Mouse (Mus musculus): ENCODE measurements around the gene Tmem198b.
A peak's percentile ranks its signal among the peaks of the same experiment; 100 is the strongest.
"Not testable (repeated sequence)": the region's sequence is repeated elsewhere in the genome, so short reads cannot be mapped to it uniquely, and the experiment has no call there.

The Tmem198b gene

DNA sequence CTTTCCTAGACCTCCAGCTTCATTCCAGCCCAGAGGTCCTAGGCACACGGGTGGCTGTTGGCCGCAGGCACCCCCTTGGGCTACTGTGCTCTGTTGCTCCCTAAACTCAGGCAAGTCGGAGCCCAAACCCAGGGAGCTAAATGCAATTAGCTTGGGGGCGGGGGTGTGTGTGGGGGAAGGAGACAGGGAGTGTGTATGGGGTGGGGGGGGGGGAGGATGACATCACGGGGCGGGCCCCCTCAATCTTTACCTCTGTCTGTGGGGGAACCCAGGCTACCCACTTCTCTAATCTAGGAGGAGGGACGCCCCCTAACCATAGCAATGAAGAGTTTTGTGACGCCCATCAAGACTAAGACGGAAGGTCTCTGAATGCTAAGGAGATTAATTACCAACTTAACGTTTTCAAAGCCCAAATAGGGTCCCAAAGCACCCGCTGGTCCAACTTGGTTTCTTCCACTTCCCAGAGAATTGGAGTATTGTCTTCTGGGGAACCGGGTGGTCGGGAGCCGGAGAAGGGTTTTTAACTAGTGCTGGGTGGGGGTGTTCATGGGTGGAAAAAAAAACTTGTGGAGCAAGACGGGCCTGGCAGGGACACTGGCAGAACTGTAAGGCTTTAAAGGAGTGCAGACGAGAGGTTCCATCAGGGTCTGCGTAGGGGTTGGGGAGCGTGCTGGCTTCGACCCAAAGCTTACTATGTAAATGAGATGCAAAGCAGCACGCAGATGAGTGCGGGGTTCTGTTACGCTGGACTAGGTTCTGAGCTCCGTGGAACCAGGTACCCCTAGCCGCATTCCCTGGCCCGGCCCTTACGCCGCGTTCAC lies at the start of gene Tmem198b:
TSS of gene Tmem198b (minus strand) at position 100 of the 821 bp plus-strand sequence.
- DNase-seq (ENCODE audit: extremely low read depth, low read depth): peak; percentile 66

- no peak for DNase-seq (ENCODE audit: extremely low read depth, low read depth)
Measured at GRCm38 (mm10) chr10:128850339-128850738, 46.2 kb upstream of the Tmem198b start.

- no peak for DNase-seq (ENCODE audit: extremely low read depth, low read depth)
Measured at GRCm38 (mm10) chr10:128848426-128848825, 44.3 kb upstream of the Tmem198b start.

GRCm38 (mm10) chr10:128846664-128847063 lies 42.5 kb upstream of the Tmem198b start:
- DNase-seq (ENCODE audit: extremely low read depth, low read depth): no peak

DNA sequence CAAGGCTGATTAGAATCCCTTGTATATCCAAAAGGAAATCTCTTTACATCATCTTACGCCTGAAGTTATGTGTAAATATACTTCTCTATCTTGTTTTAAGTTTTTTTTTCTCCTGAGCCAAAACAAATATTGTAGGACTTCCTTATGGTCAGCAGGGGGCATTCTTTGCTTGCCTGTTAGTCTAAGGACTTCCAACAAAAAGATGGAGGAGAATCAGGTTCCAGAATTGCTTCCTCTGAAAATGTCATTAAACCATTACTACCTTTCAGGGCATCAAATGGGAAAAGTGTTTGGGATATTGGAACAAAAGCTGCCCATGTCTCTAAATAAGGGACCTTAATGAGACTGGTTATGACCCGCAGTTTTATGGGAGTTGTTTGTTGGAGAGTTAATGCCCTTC lies 41.3 kb upstream of the Tmem198b start:
- no peak for DNase-seq (ENCODE audit: extremely low read depth, low read depth)

DNA sequence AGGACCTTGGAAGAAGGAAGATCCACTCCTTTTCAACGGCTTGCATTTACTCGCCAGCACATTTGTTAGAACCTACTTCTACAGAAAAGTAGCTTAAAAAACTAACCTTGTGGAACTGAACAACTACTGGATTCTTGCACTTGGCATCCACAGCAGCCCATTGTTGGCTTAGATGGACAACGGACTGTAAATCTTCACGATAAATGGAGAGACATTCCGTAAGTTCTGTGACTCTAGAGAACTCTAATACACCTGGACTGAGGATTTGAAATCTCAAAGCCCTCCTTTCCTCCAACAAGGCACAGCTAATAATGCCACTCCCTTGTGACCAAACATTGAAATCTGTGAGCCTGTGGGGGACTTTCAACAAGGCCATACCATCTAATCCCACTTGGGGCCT lies 39.1 kb upstream of the Tmem198b start:
- DNase-seq (ENCODE audit: extremely low read depth, low read depth): no peak

DNA sequence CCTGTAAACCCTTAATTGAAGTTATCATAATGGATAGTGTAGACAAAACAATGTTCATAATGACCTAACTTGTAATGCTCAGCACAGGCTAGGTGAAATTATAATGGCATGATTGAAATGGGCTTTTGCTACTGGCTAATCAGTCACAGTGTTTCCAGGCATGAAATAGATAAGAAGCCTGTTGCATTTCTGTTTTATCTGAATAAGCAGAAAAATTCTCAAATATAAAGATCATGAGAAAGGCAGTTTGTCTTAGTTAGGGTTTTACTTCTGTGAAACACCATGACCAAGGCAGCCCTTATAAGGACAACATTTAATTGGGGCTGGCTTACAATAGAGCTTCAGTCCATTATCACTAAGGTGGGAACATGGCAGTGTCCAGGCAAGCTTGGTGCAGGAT lies 36.4 kb upstream of the Tmem198b start:
- DNase-seq (ENCODE audit: extremely low read depth, low read depth): no peak

- DNase-seq (ENCODE audit: extremely low read depth, low read depth): no peak
Measured at GRCm38 (mm10) chr10:128839434-128839833, 35.3 kb upstream of the Tmem198b start.

GRCm38 (mm10) chr10:128837400-128837799 lies 33.2 kb upstream of the Tmem198b start:
- no peak for DNase-seq (ENCODE audit: extremely low read depth, low read depth)

DNA sequence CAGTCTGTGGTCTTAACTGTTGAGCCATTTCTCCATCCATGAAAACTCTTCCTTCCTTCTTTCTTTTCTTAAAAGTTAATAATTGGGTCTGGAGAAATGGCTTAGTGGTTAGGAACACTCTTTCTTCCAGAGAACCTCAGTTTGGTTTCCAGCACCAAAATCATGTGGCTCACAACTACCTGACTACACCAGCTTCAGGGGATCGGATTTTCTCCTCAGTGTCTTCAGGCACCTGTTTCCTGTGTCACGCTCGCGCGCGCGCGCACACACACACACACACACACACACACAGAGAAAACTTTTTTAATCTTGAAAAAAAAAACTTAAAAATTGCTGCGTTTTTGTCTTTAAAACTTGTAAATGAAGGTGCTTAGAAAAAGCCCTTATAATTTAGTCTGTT lies 19.7 kb upstream of the Tmem198b start:
- DNase-seq (ENCODE audit: extremely low read depth, low read depth): no peak

DNA sequence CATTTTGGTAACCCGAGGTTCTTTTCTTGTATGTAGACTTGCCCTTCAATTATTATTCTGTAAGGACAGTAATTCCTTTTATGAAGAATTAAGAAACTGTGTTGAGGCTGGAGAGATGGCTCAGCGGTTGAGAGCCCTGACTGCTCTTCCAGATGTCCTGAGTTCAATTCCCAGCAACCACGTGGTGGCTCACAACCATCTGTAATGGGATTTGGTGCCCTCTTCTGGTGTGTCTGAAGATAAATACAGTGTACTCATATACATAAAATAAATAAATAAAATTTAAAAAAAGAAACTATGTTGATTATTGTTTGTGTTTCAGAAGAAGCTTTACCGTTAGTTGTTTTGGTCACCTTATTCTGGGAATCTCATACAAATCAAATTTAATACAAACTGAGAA lies 18.9 kb upstream of the Tmem198b start:
- not testable (repeated sequence) for DNase-seq (ENCODE audit: extremely low read depth, low read depth)

GRCm38 (mm10) chr10:128822135-128822534 lies 18.0 kb upstream of the Tmem198b start:
- no peak for DNase-seq (ENCODE audit: extremely low read depth, low read depth)

GRCm38 (mm10) chr10:128821358-128822056 lies 17.3 kb upstream of the Tmem198b start, which contains the start of gene Ormdl2:
Gene Ormdl2, minus strand, starts transcription at chr10:128821645.
- DNase-seq (ENCODE audit: extremely low read depth, low read depth): peak; percentile 99

- no peak for DNase-seq (ENCODE audit: extremely low read depth, low read depth)
Measured at GRCm38 (mm10) chr10:128820217-128820616, 16.0 kb upstream of the Tmem198b start.

DNA sequence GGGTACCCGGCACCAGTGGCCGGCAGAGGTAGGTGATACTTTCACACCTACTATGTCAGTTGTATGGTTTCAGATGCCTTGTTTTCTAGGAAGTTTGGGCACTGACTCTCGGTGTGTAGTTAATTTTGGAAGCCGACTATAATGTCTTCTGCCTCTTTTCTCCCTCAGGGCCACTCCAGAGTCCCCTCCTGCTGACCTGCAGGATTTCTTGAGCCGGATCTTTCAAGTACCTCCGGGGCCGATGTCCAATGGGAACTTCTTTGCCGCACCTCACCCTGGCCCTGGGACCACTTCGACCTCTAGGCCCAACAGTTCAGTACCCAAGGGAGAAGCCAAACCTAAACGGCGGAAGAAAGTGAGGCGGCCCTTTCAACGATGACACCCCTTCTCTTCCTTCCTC lies 12.9 kb upstream of the Tmem198b start, which contains the start of gene Sarnp:
TSS of gene Sarnp (plus strand) at position 301 of the 400 bp plus-strand sequence.
- DNase-seq (ENCODE audit: extremely low read depth, low read depth): no peak

GRCm38 (mm10) chr10:128807018-128807417 lies 2.8 kb upstream of the Tmem198b start:
- DNase-seq (ENCODE audit: extremely low read depth, low read depth): no peak

- no peak for DNase-seq (ENCODE audit: extremely low read depth, low read depth)
Measured at GRCm38 (mm10) chr10:128806086-128806485, 1.9 kb upstream of the Tmem198b start.

- peak; percentile 89 for DNase-seq (ENCODE audit: extremely low read depth, low read depth)
Measured at GRCm38 (mm10) chr10:128805092-128806000, 1.2 kb upstream of the Tmem198b start.

GRCm38 (mm10) chr10:128803771-128804270 lies 349 bp downstream of the Tmem198b start, which contains the start of gene Dnajc14:
Gene Dnajc14, plus strand, starts transcription at chr10:128804062.
- peak; percentile 26 for DNase-seq (ENCODE audit: extremely low read depth, low read depth)

GRCm38 (mm10) chr10:128803361-128803760 lies 809 bp downstream of the Tmem198b start:
- no peak for DNase-seq (ENCODE audit: extremely low read depth, low read depth)

DNA sequence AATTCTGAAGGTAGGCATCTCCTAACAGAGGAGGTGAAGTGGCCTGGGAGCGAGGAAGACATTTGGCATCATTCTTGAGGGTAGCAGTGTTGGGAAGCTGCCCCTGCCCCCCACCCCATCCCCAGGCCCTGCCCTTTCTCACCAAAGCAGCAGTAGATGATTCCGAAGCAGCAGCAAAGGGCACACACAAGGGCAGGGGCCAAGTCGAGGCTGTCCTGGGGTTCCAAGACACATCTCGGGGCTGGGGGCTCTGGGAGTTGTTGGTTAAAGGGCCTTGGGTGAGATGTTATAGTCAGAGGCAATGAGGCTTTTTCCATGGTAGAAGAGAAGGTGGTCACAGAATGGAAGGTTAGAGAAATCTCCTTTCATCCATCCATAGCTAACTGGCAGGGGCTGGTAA lies 1.2 kb downstream of the Tmem198b start:
- DNase-seq (ENCODE audit: extremely low read depth, low read depth): no peak
